Mouse (Mus musculus): Measurements from ENCODE around the gene Ulk4. TPM values are rescaled to one million over a fixed set of nuclear protein-coding genes. Genes with fewer than 3 reads are reported as not detected.
"Not testable (repeated sequence)": the region's sequence is repeated elsewhere in the genome, so short reads cannot be mapped to it uniquely, and the experiment has no call there.

Gene Ulk4
- total and polyA plus RNA-seq, 3 experiments, result 0.18 to 2.3 (median 0.30) TPM

DNA sequence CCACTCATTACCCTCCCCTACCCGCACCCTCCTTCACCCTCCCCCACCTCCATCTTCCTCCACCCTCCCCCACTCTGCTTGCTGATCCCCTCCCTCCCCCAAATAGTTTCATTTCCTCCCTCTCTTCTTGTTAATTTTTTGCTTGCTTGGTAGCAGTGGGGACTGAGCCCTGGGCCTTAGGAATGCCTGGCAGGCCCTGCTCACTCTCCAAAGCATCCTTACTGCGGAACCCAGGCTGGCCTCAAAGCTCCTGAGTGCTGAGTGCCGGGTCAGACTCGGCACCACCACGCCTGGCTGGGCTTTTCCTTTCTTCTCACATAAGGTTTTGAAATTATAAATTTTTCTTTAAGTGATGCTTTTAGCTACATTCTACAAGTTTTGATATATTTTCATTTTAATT is 221.0 kb downstream of the Ulk4 start:
- TF ChIP-seq EP300 (IDR thresholded peaks at IDR 0.05; ENCODE audit: insufficient read depth, low read depth, low read length) (no peak), POLR2A (IDR thresholded peaks at IDR 0.05; ENCODE audit: insufficient read depth, low read depth, low read length) (no peak), CTCF (IDR thresholded peaks at IDR 0.05) (no peak)
- Histone ChIP-seq H3K27ac (no peak overlapping the region), H3K4me1 (ENCODE audit: control insufficient read depth, insufficient read depth, low read length) (peaks cover 2% of the 10 kb centered on the region; the same call in 1 of the 2 replicates), H3K4me3 (no peak overlapping the region), H3K79me2 (replicated peaks; ENCODE audit: control insufficient read depth, insufficient read depth, low read length) (no peaks in the 10 kb centered on the region), H3K27me3 (ENCODE audit: control insufficient read depth, insufficient read depth, low read length) (no peaks in the 10 kb centered on the region), H3K9ac (ENCODE audit: low read depth, low read length) (no peak overlapping the region), H3K36me3 (ENCODE audit: control insufficient read depth, insufficient read depth, low read length) (no peaks in the 10 kb centered on the region)
- no peak for DNase-seq
- 78% methylated on average over 5 of the region's 5 CpGs for WGBS
- intact Hi-C loops (cut with DNase I), result loop anchor here (5.0 to 10.0 kb wide), 7 partner anchors 99 to 451 kb away; no protein-coding TSS in a partner anchor

DNA sequence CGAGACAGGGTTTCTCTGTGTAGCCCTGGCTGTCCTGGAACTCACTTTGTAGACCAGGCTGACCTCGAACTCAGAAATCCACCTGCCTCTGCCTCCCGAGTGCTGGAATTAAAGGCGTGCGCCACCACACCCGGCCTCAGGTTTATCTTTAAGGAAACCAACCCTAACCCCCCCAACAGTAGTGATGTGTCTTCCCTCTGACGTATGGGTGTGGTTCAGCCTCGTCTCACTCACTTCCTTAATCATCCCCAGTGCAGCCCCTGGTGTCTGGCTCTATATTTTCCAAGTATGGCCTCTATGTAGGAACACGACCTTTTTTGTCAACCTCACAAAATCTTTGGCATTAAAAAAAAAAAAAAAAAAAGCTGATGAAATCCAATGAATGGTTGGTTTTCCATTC is 231.3 kb downstream of the Ulk4 start:
- WGBS, result 66% methylated on average over 9 of the region's 9 CpGs

GRCm38 (mm10) chr9:121044471-121045206 is 232.4 kb downstream of the Ulk4 start:
- 85% methylated on average over 17 of the region's 17 CpGs for WGBS
- H3K4me3 ChIP-seq, result no peak overlapping the region
- H3K36me3 ChIP-seq (ENCODE audit: control insufficient read depth, insufficient read depth, low read length), result no peaks in the 10 kb centered on the region
- no peak overlapping the region for H3K27ac ChIP-seq
- no peak for TF ChIP-seq CTCF (IDR thresholded peaks at IDR 0.05)
- TF ChIP-seq POLR2A (IDR thresholded peaks at IDR 0.05; ENCODE audit: insufficient read depth, low read depth, low read length), result no peak
- no peak for TF ChIP-seq EP300 (IDR thresholded peaks at IDR 0.05; ENCODE audit: insufficient read depth, low read depth, low read length)
- no peaks in the 10 kb centered on the region for H3K27me3 ChIP-seq (ENCODE audit: control insufficient read depth, insufficient read depth, low read length)
- intact Hi-C loops (cut with DNase I), result no loop called here
- no peaks in the 10 kb centered on the region for H3K4me1 ChIP-seq (ENCODE audit: control insufficient read depth, insufficient read depth, low read length)
- H3K9ac ChIP-seq (ENCODE audit: low read depth, low read length), result no peak overlapping the region
- no peaks in the 10 kb centered on the region for H3K79me2 ChIP-seq (replicated peaks; ENCODE audit: control insufficient read depth, insufficient read depth, low read length)
- DNase-seq, result no peak

More for the DNA sequence above, 231.3 kb downstream of the Ulk4 start:
- H3K4me1 ChIP-seq (ENCODE audit: control insufficient read depth, insufficient read depth, low read length); H3K27me3 ChIP-seq (ENCODE audit: control insufficient read depth, insufficient read depth, low read length); H3K79me2 ChIP-seq (replicated peaks; ENCODE audit: control insufficient read depth, insufficient read depth, low read length); H3K9ac ChIP-seq (ENCODE audit: low read depth, low read length); intact Hi-C loops (cut with DNase I); H3K4me3 ChIP-seq; H3K36me3 ChIP-seq (ENCODE audit: control insufficient read depth, insufficient read depth, low read length); H3K27ac ChIP-seq; DNase-seq: not testable (repeated sequence)

DNA sequence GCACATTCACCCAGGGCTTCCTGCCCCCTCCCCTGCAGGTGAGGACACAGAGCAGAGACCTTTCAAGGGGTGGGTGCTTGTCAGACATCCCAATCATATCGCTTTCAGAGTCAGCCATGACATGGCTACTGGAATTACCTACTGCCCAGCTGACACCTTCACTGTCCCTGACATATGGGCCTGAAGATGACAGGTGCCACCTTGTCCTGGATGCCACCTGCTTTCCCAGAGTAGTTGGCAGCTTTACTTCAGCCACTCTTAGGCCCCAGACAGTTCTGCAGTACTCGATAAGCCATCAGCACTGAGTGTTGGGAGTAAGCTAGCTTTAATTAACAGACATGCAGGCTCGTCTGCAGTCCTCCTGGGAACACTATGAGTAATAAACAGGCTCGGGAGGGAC is 234.0 kb downstream of the Ulk4 start:
- intact Hi-C loops (cut with DNase I), result no loop called here
- no peak for DNase-seq
- no peaks in the 10 kb centered on the region for H3K79me2 ChIP-seq (replicated peaks; ENCODE audit: control insufficient read depth, insufficient read depth, low read length)
- no peaks in the 10 kb centered on the region for H3K36me3 ChIP-seq (ENCODE audit: control insufficient read depth, insufficient read depth, low read length)
- H3K4me3 ChIP-seq, result no peak overlapping the region
- H3K27me3 ChIP-seq (ENCODE audit: control insufficient read depth, insufficient read depth, low read length), result no peaks in the 10 kb centered on the region
- no peak overlapping the region for H3K27ac ChIP-seq
- WGBS, result 90% methylated on average over 4 of the region's 4 CpGs
- no peak for TF ChIP-seq CTCF (IDR thresholded peaks at IDR 0.05)
- TF ChIP-seq EP300 (IDR thresholded peaks at IDR 0.05; ENCODE audit: insufficient read depth, low read depth, low read length), result no peak
- TF ChIP-seq POLR2A (IDR thresholded peaks at IDR 0.05; ENCODE audit: insufficient read depth, low read depth, low read length), result no peak
- no peaks in the 10 kb centered on the region for H3K4me1 ChIP-seq (ENCODE audit: control insufficient read depth, insufficient read depth, low read length)
- no peak overlapping the region for H3K9ac ChIP-seq (ENCODE audit: low read depth, low read length)

GRCm38 (mm10) chr9:121038396-121038795 is 238.6 kb downstream of the Ulk4 start:
- Histone ChIP-seq H3K27me3 (ENCODE audit: control insufficient read depth, insufficient read depth, low read length) (no peaks in the 10 kb centered on the region), H3K4me3 (no peak overlapping the region), H3K9ac (ENCODE audit: low read depth, low read length) (no peak overlapping the region), H3K36me3 (ENCODE audit: control insufficient read depth, insufficient read depth, low read length) (no peaks in the 10 kb centered on the region), H3K27ac (no peak overlapping the region), H3K4me1 (ENCODE audit: control insufficient read depth, insufficient read depth, low read length) (no peaks in the 10 kb centered on the region), H3K79me2 (replicated peaks; ENCODE audit: control insufficient read depth, insufficient read depth, low read length) (no peaks in the 10 kb centered on the region)
- no peak for DNase-seq
- 86% methylated on average over 4 of the region's 4 CpGs for WGBS
- TF ChIP-seq POLR2A (IDR thresholded peaks at IDR 0.05; ENCODE audit: insufficient read depth, low read depth, low read length) (no peak), EP300 (IDR thresholded peaks at IDR 0.05; ENCODE audit: insufficient read depth, low read depth, low read length) (no peak), CTCF (IDR thresholded peaks at IDR 0.05) (no peak)
- intact Hi-C loops (cut with DNase I), result no loop called here

GRCm38 (mm10) chr9:121037975-121038374 is 239.0 kb downstream of the Ulk4 start:
- DNase-seq, result no peak
- H3K79me2 ChIP-seq (replicated peaks; ENCODE audit: control insufficient read depth, insufficient read depth, low read length), result no peaks in the 10 kb centered on the region
- intact Hi-C loops (cut with DNase I), result no loop called here
- H3K36me3 ChIP-seq (ENCODE audit: control insufficient read depth, insufficient read depth, low read length), result no peaks in the 10 kb centered on the region
- H3K27me3 ChIP-seq (ENCODE audit: control insufficient read depth, insufficient read depth, low read length), result no peaks in the 10 kb centered on the region
- no peaks in the 10 kb centered on the region for H3K4me1 ChIP-seq (ENCODE audit: control insufficient read depth, insufficient read depth, low read length)
- H3K9ac ChIP-seq (ENCODE audit: low read depth, low read length), result no peak overlapping the region
- no peak for TF ChIP-seq CTCF (IDR thresholded peaks at IDR 0.05)
- no peak for TF ChIP-seq POLR2A (IDR thresholded peaks at IDR 0.05; ENCODE audit: insufficient read depth, low read depth, low read length)
- no peak for TF ChIP-seq EP300 (IDR thresholded peaks at IDR 0.05; ENCODE audit: insufficient read depth, low read depth, low read length)
- 95% methylated on average over 5 of the region's 5 CpGs for WGBS
- H3K27ac ChIP-seq, result no peak overlapping the region
- H3K4me3 ChIP-seq, result no peak overlapping the region
